Mouse (Mus musculus) cerebellum, adult 2 months (tissue): ENCODE data around the gene Rnf39.

Experiments used
- CTCF ChIP-seq: fragments of 200-500 bp; IDR thresholded peaks from 2 replicates; pipeline ENCODE4 v1.5.1; 2011; ENCODE audit warnings: low read depth, mild to moderate bottlenecking, control low read depth, low read length, moderate library complexity, borderline replicate concordance; ENCODE audit not compliant: insufficient read depth
- POLR2A ChIP-seq: fragments of 200-500 bp; IDR thresholded peaks from 2 replicates; pipeline ENCODE4 v1.6.1; 2011; ENCODE audit warnings: low read length, control low read depth, borderline replicate concordance; ENCODE audit not compliant: insufficient read depth

- no peak for TF ChIP-seq POLR2A
- TF ChIP-seq CTCF, result no peak
These were observed 19.2 kb upstream of the Rnf39 start for GRCm38 (mm10) chr17:36923491-36923890.
